Mouse (Mus musculus): ENCODE results near the gene Foxc1. TPM values are rescaled to one million over a fixed set of nuclear protein-coding genes. Genes with fewer than 3 reads are reported as not detected.

The Foxc1 gene
- polyA plus RNA-seq (2012; ENCODE audit: low replicate concordance), result 0.07 TPM in 1 of 2 replicates, not detected in the other

DNA sequence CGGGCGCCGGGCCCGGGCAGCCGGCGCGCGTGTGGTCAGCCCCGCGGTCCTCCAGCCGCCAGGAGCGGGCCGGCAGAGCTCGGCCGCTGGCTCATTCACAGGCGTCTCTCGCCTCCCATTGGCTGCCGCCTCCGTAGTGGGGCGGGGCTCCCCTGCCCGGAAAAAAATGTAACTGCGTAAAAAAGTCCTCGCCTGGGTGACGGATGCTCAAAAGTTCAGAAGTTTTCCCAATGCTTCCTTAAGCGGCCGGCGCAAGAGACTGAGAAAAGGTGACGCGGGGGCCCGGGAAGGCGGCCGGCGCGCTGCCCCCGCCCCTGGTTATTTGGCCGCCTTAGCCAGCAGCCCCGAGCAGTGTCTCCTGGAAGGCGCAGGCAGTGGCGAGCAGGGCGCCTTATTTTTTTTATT, at the start of gene Foxc1:
Gene Foxc1 (plus strand): TSS at position 206 of the 405 bp plus-strand sequence.

Other genes with a start within 250 kb of the Foxc1 start
- not detected in 2 replicates for gene A530084C06Rik, start 247.3 kb upstream of the Foxc1 start, polyA plus RNA-seq (2012; ENCODE audit: low replicate concordance)
- not detected in 2 replicates for gene Foxf2, start 180.8 kb upstream of the Foxc1 start, polyA plus RNA-seq (2012; ENCODE audit: low replicate concordance)

Measured in leukemia stem cell, adult 10-12 weeks (primary cell).